Mouse (Mus musculus) hindbrain, embryonic 11.5 days (tissue): Measurements from ENCODE around the gene Dmd. TPM values are rescaled to one million over a fixed set of nuclear protein-coding genes. Genes with fewer than 3 reads are reported as not detected.

Experiments
- ATAC-seq: fragments of 200-750 bp; cut with Nextera tagmentation; 2 replicates; pipeline ENCODE4 v1.8.0; 2017; ENCODE audit warnings: mild to moderate bottlenecking, moderate TSS enrichment, moderate library complexity; ENCODE audit not compliant: low FRiP score
- DNase-seq: peaks from one replicate; pipeline ENCODE4 v3.0.0-alpha.2; 2015; ENCODE audit warnings: low spot score
- H3K27ac ChIP-seq: fragments of 300-500 bp; sonication (generic); 2 replicates; pipeline ENCODE4 v1.5.1; 2014; ENCODE audit warnings: mild to moderate bottlenecking, low read depth, low read length
- H3K27me3 ChIP-seq: fragments of 300-500 bp; sonication (generic); 2 replicates; pipeline ENCODE4 v1.6.1; 2014; ENCODE audit warnings: mild to moderate bottlenecking, low read length, moderate library complexity, mixed read lengths; ENCODE audit not compliant: control insufficient read depth, insufficient read depth
- H3K36me3 ChIP-seq: fragments of 300-500 bp; sonication (generic); 2 replicates; pipeline ENCODE4 v1.6.1; 2014; ENCODE audit warnings: mild to moderate bottlenecking, low read length, moderate library complexity, mixed read lengths; ENCODE audit not compliant: control insufficient read depth, insufficient read depth
- H3K4me1 ChIP-seq: fragments of 300-500 bp; sonication (generic); replicated peaks from 2 replicates; pipeline ENCODE4 v1.6.1; 2014; ENCODE audit warnings: low read length, mixed read lengths; ENCODE audit not compliant: control insufficient read depth, insufficient read depth
- H3K4me2 ChIP-seq: fragments of 300-500 bp; sonication (generic); replicated peaks from 2 replicates; pipeline ENCODE4 v1.6.1; 2014; ENCODE audit warnings: mild to moderate bottlenecking, low read depth, low read length
- H3K4me3 ChIP-seq: fragments of 300-500 bp; sonication (generic); 2 replicates; pipeline ENCODE4 v1.5.1; 2014; ENCODE audit warnings: low read depth, low read length
- H3K9ac ChIP-seq: fragments of 300-500 bp; sonication (generic); 2 replicates; pipeline ENCODE4 v1.6.1; 2014; ENCODE audit warnings: low read depth, low read length
- H3K9me3 ChIP-seq: fragments of 300-500 bp; sonication (generic); 2 replicates; pipeline ENCODE4 v1.6.1; 2016; ENCODE audit warnings: low read length; ENCODE audit not compliant: control insufficient read depth
- WGBS: fragments of 180-500 bp; shearing (Covaris S2); extraction: QIAGEN DNeasy Blood & Tissue Kit; methylation state at CpG from one replicate; pipeline ENCODE4 v1.1.7; 2014; 5-methylcytosine and 5-hydroxymethylcytosine counted together
- polyA plus RNA-seq: library from polyadenylated mRNA; unstranded; fragments of >200 nt; fragmentation: Nextera tagmentation; extraction: Ambion mirVana; gene quantifications from 2 replicates; pipeline ENCODE4 v1.2.1, GENCODE M21; 2014

Dmd gene
- polyA plus RNA-seq, 1 experiment from 2014 or later = 24.0 TPM

- Histone ChIP-seq H3K4me3 (no peak overlapping the region), H3K27me3 (no peaks in the 10 kb centered on the region), H3K9ac (no peak overlapping the region), H3K4me1 (no peaks in the 10 kb centered on the region), H3K4me2 (no peak overlapping the region), H3K36me3 (no peaks in the 10 kb centered on the region), H3K9me3 (no peaks in the 10 kb centered on the region), H3K27ac (no peak overlapping the region)
- DNase-seq (no peak), ATAC-seq (no peak)
- WGBS = 46% methylated on average over 3 of the region's 3 CpGs
Observed at GRCm38 (mm10) chrX:84443985-84444384, 1495.3 kb downstream of the Dmd start.

GRCm38 (mm10) chrX:84444638-84445037 is 1496.0 kb downstream of the Dmd start:
- H3K4me3 ChIP-seq = no peak overlapping the region
- no peak for ATAC-seq
- H3K27ac ChIP-seq = no peak overlapping the region
- no peaks in the 10 kb centered on the region for H3K36me3 ChIP-seq
- no peak overlapping the region for H3K9ac ChIP-seq
- no peak overlapping the region for H3K4me2 ChIP-seq
- H3K4me1 ChIP-seq = no peaks in the 10 kb centered on the region
- no peaks in the 10 kb centered on the region for H3K9me3 ChIP-seq
- no peaks in the 10 kb centered on the region for H3K27me3 ChIP-seq
- no peak for DNase-seq

GRCm38 (mm10) chrX:84454473-84454872 is 1505.8 kb downstream of the Dmd start:
- 88% methylated on average over 1 of the region's 1 CpGs for WGBS
- Histone ChIP-seq H3K4me1 (no peaks in the 10 kb centered on the region), H3K27ac (no peak overlapping the region), H3K9me3 (no peaks in the 10 kb centered on the region), H3K27me3 (no peaks in the 10 kb centered on the region), H3K4me3 (no peak overlapping the region), H3K9ac (no peak overlapping the region), H3K4me2 (no peak overlapping the region), H3K36me3 (no peaks in the 10 kb centered on the region)
- ATAC-seq (no peak), DNase-seq (peak; percentile 43)

DNA sequence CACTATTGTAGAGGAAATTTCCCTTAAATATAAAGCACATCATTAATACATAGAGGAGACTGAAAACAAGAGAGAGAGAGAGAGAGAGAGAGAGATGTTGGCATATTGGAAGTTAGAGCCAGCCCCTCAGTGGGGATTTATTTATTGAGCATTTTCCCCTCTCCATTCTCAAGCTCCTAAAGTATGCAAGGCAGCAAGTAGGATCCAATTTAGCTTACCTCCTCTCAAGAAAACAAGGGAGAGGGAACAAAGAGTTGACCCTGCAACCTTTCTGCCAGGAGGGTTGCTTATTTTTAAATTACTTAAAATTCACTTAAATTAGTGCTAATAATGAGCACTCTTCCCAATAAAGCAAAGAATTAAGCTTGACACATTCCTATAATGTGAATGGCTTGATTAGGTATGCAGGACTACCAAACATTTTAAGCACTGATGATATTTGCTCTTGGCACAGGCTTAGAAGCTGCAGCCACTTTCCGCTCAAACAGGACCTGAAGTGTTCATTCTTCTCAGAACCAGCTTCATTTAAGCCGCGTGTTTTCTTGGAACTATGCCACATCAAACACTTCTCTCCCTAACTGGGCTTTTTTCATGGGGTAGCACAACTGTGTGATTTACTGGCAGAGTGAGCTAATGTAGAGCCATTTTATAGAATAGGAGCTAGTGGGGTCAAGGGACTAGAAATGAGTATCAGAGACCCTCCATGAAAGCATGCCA is 1566.1 kb downstream of the Dmd start:
- H3K4me1 ChIP-seq = no peaks in the 10 kb centered on the region
- H3K9me3 ChIP-seq = no peaks in the 10 kb centered on the region
- H3K4me3 ChIP-seq = no peak overlapping the region
- H3K9ac ChIP-seq = no peak overlapping the region
- no peak overlapping the region for H3K4me2 ChIP-seq
- no peaks in the 10 kb centered on the region for H3K36me3 ChIP-seq
- ATAC-seq (no peak), DNase-seq (no peak)
- WGBS = 65% methylated on average over 3 of the region's 3 CpGs
- H3K27ac ChIP-seq = no peak overlapping the region
- no peaks in the 10 kb centered on the region for H3K27me3 ChIP-seq

- Histone ChIP-seq H3K4me2 (no peak overlapping the region), H3K27ac (no peak overlapping the region), H3K4me3 (no peak overlapping the region), H3K27me3 (no peaks in the 10 kb centered on the region), H3K9ac (no peak overlapping the region), H3K4me1 (no peaks in the 10 kb centered on the region), H3K9me3 (no peaks in the 10 kb centered on the region), H3K36me3 (no peaks in the 10 kb centered on the region)
- no peak for DNase-seq
- 82% methylated on average over 1 of the region's 1 CpGs for WGBS
- no peak for ATAC-seq
Observed at GRCm38 (mm10) chrX:84551995-84552394, 1603.3 kb downstream of the Dmd start.

DNA sequence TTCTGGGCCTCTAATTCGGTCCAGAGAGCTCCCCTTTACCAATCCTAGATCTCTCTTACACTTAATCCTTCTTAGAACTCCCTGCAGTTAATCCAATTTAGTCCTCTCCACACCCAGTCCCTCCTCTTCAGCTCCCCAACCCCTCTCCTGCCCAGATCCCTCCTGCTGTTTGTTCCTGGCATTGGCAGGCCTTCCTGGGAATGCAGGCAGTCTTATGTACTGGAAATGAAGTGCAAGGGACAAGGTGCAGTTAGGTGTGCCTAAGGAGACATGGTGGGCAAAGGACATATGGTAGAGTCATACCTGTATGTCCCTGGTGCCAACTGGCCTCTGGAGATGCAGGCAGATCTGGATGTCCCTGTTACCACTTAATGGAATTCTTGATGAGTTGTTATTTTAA is 1604.8 kb downstream of the Dmd start:
- no peak overlapping the region for H3K9ac ChIP-seq
- H3K4me1 ChIP-seq = no peaks in the 10 kb centered on the region
- H3K36me3 ChIP-seq = no peaks in the 10 kb centered on the region
- ATAC-seq = no peak
- DNase-seq = no peak
- no peaks in the 10 kb centered on the region for H3K27me3 ChIP-seq
- H3K9me3 ChIP-seq = no peaks in the 10 kb centered on the region
- no peak overlapping the region for H3K27ac ChIP-seq
- WGBS = 23% methylated on average over 1 of the region's 1 CpGs
- H3K4me3 ChIP-seq = no peak overlapping the region
- H3K4me2 ChIP-seq = no peak overlapping the region

GRCm38 (mm10) chrX:84598476-84598875 is 1649.8 kb downstream of the Dmd start:
- no peak overlapping the region for H3K4me3 ChIP-seq
- H3K9ac ChIP-seq = no peak overlapping the region
- H3K4me2 ChIP-seq = no peak overlapping the region
- H3K36me3 ChIP-seq = no peaks in the 10 kb centered on the region
- no peaks in the 10 kb centered on the region for H3K9me3 ChIP-seq
- ATAC-seq (no peak), DNase-seq (no peak)
- no peaks in the 10 kb centered on the region for H3K4me1 ChIP-seq
- no peak overlapping the region for H3K27ac ChIP-seq
- H3K27me3 ChIP-seq = no peaks in the 10 kb centered on the region

GRCm38 (mm10) chrX:84640446-84640845 is 1691.8 kb downstream of the Dmd start:
- Histone ChIP-seq H3K27ac (no peak overlapping the region), H3K9me3 (no peaks in the 10 kb centered on the region), H3K4me3 (no peak overlapping the region), H3K36me3 (no peaks in the 10 kb centered on the region), H3K4me2 (no peak overlapping the region), H3K4me1 (no peaks in the 10 kb centered on the region), H3K9ac (no peak overlapping the region), H3K27me3 (no peaks in the 10 kb centered on the region)
- no peak for DNase-seq
- no peak for ATAC-seq

DNA sequence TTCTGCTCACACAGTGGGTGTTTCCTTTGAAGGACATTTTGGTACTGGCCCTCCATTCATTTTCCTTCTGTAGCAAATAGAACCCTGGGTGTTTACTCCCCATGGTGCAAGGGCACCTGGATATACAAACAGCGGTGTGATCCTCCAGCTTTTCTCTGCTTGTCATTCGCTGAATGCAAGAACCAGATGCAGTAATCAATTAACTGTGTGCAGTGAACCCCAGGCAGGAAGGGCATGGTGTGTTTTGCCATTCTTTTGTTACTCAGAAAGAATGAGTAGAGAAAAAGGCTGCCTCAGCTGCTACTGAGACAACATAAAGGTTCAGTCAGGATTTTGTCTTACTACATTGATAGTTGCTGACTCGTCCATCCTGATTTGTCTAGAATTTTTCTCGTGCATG is 1799.0 kb downstream of the Dmd start:
- Histone ChIP-seq H3K9me3 (no peaks in the 10 kb centered on the region), H3K27ac (no peak overlapping the region), H3K36me3 (no peaks in the 10 kb centered on the region), H3K4me1 (no peaks in the 10 kb centered on the region), H3K9ac (no peak overlapping the region), H3K27me3 (no peaks in the 10 kb centered on the region), H3K4me3 (no peak overlapping the region), H3K4me2 (no peak overlapping the region)
- ATAC-seq (peak; percentile 66), DNase-seq (peak; percentile 25)
- 22% methylated on average over 4 of the region's 4 CpGs for WGBS
